Mouse (Mus musculus) lung, embryonic 14.5 days (tissue): ENCODE data around the gene Fmo3. TPM values are rescaled to one million over a fixed set of nuclear protein-coding genes. Genes with fewer than 3 reads are reported as not detected.

Experiments used
- ATAC-seq: fragments of 200-750 bp; cut with Nextera tagmentation; 2 replicates; pipeline ENCODE4 v1.8.0; 2017; ENCODE audit warnings: mild to moderate bottlenecking, moderate TSS enrichment, moderate library complexity; ENCODE audit not compliant: insufficient read depth
- DNase-seq: peaks from one replicate; pipeline ENCODE4 v3.0.0-alpha.2; 2015
- H3K27ac ChIP-seq: fragments of 300-500 bp; sonication (generic); 2 replicates; pipeline ENCODE4 v1.5.1; 2014; ENCODE audit warnings: low read depth, mild to moderate bottlenecking, moderate library complexity
- H3K27me3 ChIP-seq: fragments of 300-500 bp; sonication (generic); 2 replicates; pipeline ENCODE4 v1.6.1; 2014; ENCODE audit warnings: low read length, control low read depth; ENCODE audit not compliant: insufficient read depth
- H3K36me3 ChIP-seq: fragments of 300-500 bp; sonication (generic); 2 replicates; pipeline ENCODE4 v1.6.1; 2014; ENCODE audit warnings: control low read depth; ENCODE audit not compliant: insufficient read depth
- H3K4me1 ChIP-seq: fragments of 300-500 bp; sonication (generic); 2 replicates; pipeline ENCODE4 v1.6.1; 2014; ENCODE audit warnings: antibody characterized with exemption, control low read depth; ENCODE audit not compliant: insufficient read depth
- H3K4me2 ChIP-seq: fragments of 300-500 bp; sonication (generic); 2 replicates; pipeline ENCODE4 v1.6.1; 2014; ENCODE audit warnings: mild to moderate bottlenecking
- H3K4me3 ChIP-seq: fragments of 300-500 bp; sonication (generic); 2 replicates; pipeline ENCODE4 v1.5.1; 2014; ENCODE audit warnings: low read depth, low read length
- H3K9ac ChIP-seq: fragments of 300-500 bp; sonication (generic); 2 replicates; pipeline ENCODE4 v1.6.1; 2014
- H3K9me3 ChIP-seq: fragments of 300-500 bp; sonication (generic); 2 replicates; pipeline ENCODE4 v1.6.1; 2016; ENCODE audit warnings: low read depth, low read length, control low read depth
- CTCF ChIP-seq: IDR thresholded peaks from 2 replicates; pipeline ENCODE4 v1.5.1; 2016; ENCODE audit warnings: antibody characterized with exemption, low read depth
- WGBS: fragments of 180-500 bp; shearing (Covaris S2); extraction: QIAGEN DNeasy Blood & Tissue Kit; methylation state at CpG from one replicate; pipeline ENCODE4 v1.1.7; 2014; 5-methylcytosine and 5-hydroxymethylcytosine counted together
- polyA plus RNA-seq: library from polyadenylated mRNA; unstranded; fragments of >200 nt; fragmentation: Nextera tagmentation; extraction: Ambion mirVana; gene quantifications from 2 replicates; pipeline ENCODE4 v1.2.1, GENCODE M21; 2014

Gene Fmo3
- polyA plus RNA-seq, 1 experiment from 2014 or later = not detected

- no peak for TF ChIP-seq CTCF
- H3K27me3 ChIP-seq = no peaks in the 10 kb centered on the region
- 49% methylated on average over 4 of the region's 4 CpGs for WGBS
- H3K27ac ChIP-seq = peak overlapping the region; percentile 16; the same call in 1 of the 2 replicates
- no peaks in the 10 kb centered on the region for H3K4me1 ChIP-seq
- H3K4me3 ChIP-seq = no peak overlapping the region
- H3K9me3 ChIP-seq = no peaks in the 10 kb centered on the region
- peak; percentile 61 for DNase-seq
- no peak overlapping the region for H3K9ac ChIP-seq
- ATAC-seq = peak; percentile 80
- no peaks in the 10 kb centered on the region for H3K36me3 ChIP-seq
- H3K4me2 ChIP-seq = no peak overlapping the region
These were observed 52.9 kb downstream of the Fmo3 start for GRCm38 (mm10) chr1:162931310-162931875.

- no peaks in the 10 kb centered on the region for H3K4me1 ChIP-seq
- H3K4me3 ChIP-seq = no peak overlapping the region
- no peak overlapping the region for H3K9ac ChIP-seq
- H3K27me3 ChIP-seq = no peaks in the 10 kb centered on the region
- no peak overlapping the region for H3K27ac ChIP-seq
- TF ChIP-seq CTCF = no peak
- no peaks in the 10 kb centered on the region for H3K36me3 ChIP-seq
- 52% methylated on average over 2 of the region's 2 CpGs for WGBS
- ATAC-seq (no peak), DNase-seq (no peak)
- H3K4me2 ChIP-seq = no peak overlapping the region
- no peaks in the 10 kb centered on the region for H3K9me3 ChIP-seq
These were observed 53.7 kb downstream of the Fmo3 start for GRCm38 (mm10) chr1:162930631-162931030.

GRCm38 (mm10) chr1:162929146-162929545 is 55.2 kb downstream of the Fmo3 start:
- no peak for DNase-seq
- ATAC-seq = no peak
- 82% methylated on average over 3 of the region's 3 CpGs for WGBS

GRCm38 (mm10) chr1:162925121-162925520 is 59.2 kb downstream of the Fmo3 start:
- no peak for ATAC-seq
- Histone ChIP-seq H3K4me2 (no peak overlapping the region), H3K36me3 (no peaks in the 10 kb centered on the region), H3K9ac (no peak overlapping the region), H3K4me3 (no peak overlapping the region), H3K9me3 (no peaks in the 10 kb centered on the region), H3K27me3 (no peaks in the 10 kb centered on the region), H3K27ac (no peak overlapping the region), H3K4me1 (no peaks in the 10 kb centered on the region)
- TF ChIP-seq CTCF = no peak
- WGBS = 67% methylated on average over 1 of the region's 1 CpGs
- no peak for DNase-seq

More at GRCm38 (mm10) chr1:162929146-162929545, 55.2 kb downstream of the Fmo3 start:
- no peak overlapping the region for H3K4me2 ChIP-seq
- H3K36me3 ChIP-seq = no peaks in the 10 kb centered on the region
- H3K27ac ChIP-seq = no peak overlapping the region
- no peaks in the 10 kb centered on the region for H3K4me1 ChIP-seq
- TF ChIP-seq CTCF = no peak
- no peaks in the 10 kb centered on the region for H3K9me3 ChIP-seq
- H3K4me3 ChIP-seq = no peak overlapping the region
- no peak overlapping the region for H3K9ac ChIP-seq
- H3K27me3 ChIP-seq = no peaks in the 10 kb centered on the region

- TF ChIP-seq CTCF = no peak
- Histone ChIP-seq H3K27me3 (no peaks in the 10 kb centered on the region), H3K4me3 (no peak overlapping the region), H3K9me3 (no peaks in the 10 kb centered on the region), H3K4me2 (no peak overlapping the region), H3K9ac (no peak overlapping the region), H3K27ac (no peak overlapping the region), H3K4me1 (no peaks in the 10 kb centered on the region), H3K36me3 (no peaks in the 10 kb centered on the region)
- DNase-seq (no peak), ATAC-seq (no peak)
- WGBS = 59% methylated on average over 8 of the region's 8 CpGs
These were observed 67.7 kb downstream of the Fmo3 start for GRCm38 (mm10) chr1:162916661-162917060.

- TF ChIP-seq CTCF = no peak
- no peak overlapping the region for H3K9ac ChIP-seq
- H3K4me1 ChIP-seq = no peaks in the 10 kb centered on the region
- H3K36me3 ChIP-seq = no peaks in the 10 kb centered on the region
- peak; percentile 55; the same call in 1 of the 2 replicates for ATAC-seq
- no peaks in the 10 kb centered on the region for H3K27me3 ChIP-seq
- peak; percentile 44 for DNase-seq
- H3K4me2 ChIP-seq = no peak overlapping the region
- no peak overlapping the region for H3K27ac ChIP-seq
- WGBS = 61% methylated on average over 4 of the region's 4 CpGs
- H3K9me3 ChIP-seq = no peaks in the 10 kb centered on the region
- no peak overlapping the region for H3K4me3 ChIP-seq
These were observed 69.3 kb downstream of the Fmo3 start for GRCm38 (mm10) chr1:162914932-162915556.

- Histone ChIP-seq H3K9me3 (no peaks in the 10 kb centered on the region), H3K27me3 (no peaks in the 10 kb centered on the region), H3K4me1 (no peaks in the 10 kb centered on the region), H3K4me3 (no peak overlapping the region), H3K4me2 (no peak overlapping the region), H3K9ac (no peak overlapping the region), H3K36me3 (no peaks in the 10 kb centered on the region), H3K27ac (no peak overlapping the region)
- DNase-seq (peak; percentile 74), ATAC-seq (peak; percentile 74; the same call in 1 of the 2 replicates)
- TF ChIP-seq CTCF = no peak
These were observed 72.2 kb downstream of the Fmo3 start for GRCm38 (mm10) chr1:162912085-162912484.

Other genes with a start within 250 kb of the Fmo3 start
- 178 and 180 TPM in 2 replicates for gene Prrc2c, start 244.0 kb downstream of the Fmo3 start, polyA plus RNA-seq
- gene Fmo4, start 170.6 kb downstream of the Fmo3 start, polyA plus RNA-seq = 0.38 and 0.85 TPM in 2 replicates
- 3.4 and 6.4 TPM in 2 replicates for gene Fmo1, start 117.9 kb downstream of the Fmo3 start, polyA plus RNA-seq
- 3.4 and 5.3 TPM in 2 replicates for gene Fmo2, start 85.8 kb downstream of the Fmo3 start, polyA plus RNA-seq
- gene Fmo6, start 47.0 kb downstream of the Fmo3 start, polyA plus RNA-seq = not detected in 2 replicates
- not detected in 2 replicates for gene Mroh9, start 101.1 kb upstream of the Fmo3 start, polyA plus RNA-seq